Mouse (Mus musculus) thymus, adult 2 months (tissue): ENCODE data around the gene Gstp2. TPM values are rescaled to one million over a fixed set of nuclear protein-coding genes. Genes with fewer than 3 reads are reported as not detected.
A peak's percentile ranks its signal among the peaks of the same experiment; 100 is the strongest.
"Not testable (repeated sequence)": the region's sequence is repeated elsewhere in the genome, so short reads cannot be mapped to it uniquely, and the experiment has no call there.

Experiments
- DNase-seq: peaks from one replicate; pipeline ENCODE4 v3.0.0; 2021
- H3K27ac ChIP-seq: fragments of 200-500 bp; 2 replicates; pipeline ENCODE4 v1.5.1; 2012; ENCODE audit warnings: low read length, control low read depth; ENCODE audit not compliant: control insufficient read depth, insufficient read depth
- H3K27me3 ChIP-seq: fragments of 200-500 bp; 2 replicates; pipeline ENCODE4 v1.6.1; 2012; ENCODE audit warnings: mild to moderate bottlenecking, low read length, moderate library complexity, mixed read lengths; ENCODE audit not compliant: control insufficient read depth, insufficient read depth
- H3K36me3 ChIP-seq: fragments of 200-500 bp; 2 replicates; pipeline ENCODE4 v1.6.1; 2012; ENCODE audit warnings: mild to moderate bottlenecking, low read length, moderate library complexity; ENCODE audit not compliant: control insufficient read depth, insufficient read depth
- H3K4me1 ChIP-seq: fragments of 200-500 bp; replicated peaks from 2 replicates; pipeline ENCODE4 v1.6.1; 2012; ENCODE audit warnings: low read length; ENCODE audit not compliant: control insufficient read depth, insufficient read depth
- H3K4me3 ChIP-seq: fragments of 200-500 bp; 2 replicates; pipeline ENCODE4 v1.5.1; 2012; ENCODE audit warnings: mild to moderate bottlenecking, low read length, control low read depth, moderate library complexity; ENCODE audit not compliant: control insufficient read depth, insufficient read depth
- CTCF ChIP-seq: fragments of 200-500 bp; IDR thresholded peaks from 2 replicates; pipeline ENCODE4 v1.5.1; 2012; ENCODE audit warnings: mild to moderate bottlenecking, control low read depth, low read length, moderate library complexity, borderline replicate concordance; ENCODE audit not compliant: control insufficient read depth, poor library complexity, insufficient read depth; ENCODE audit errors: extremely low read depth
- POLR2A ChIP-seq: fragments of 200-500 bp; IDR thresholded peaks from 2 replicates; pipeline ENCODE4 v1.6.1; 2012; ENCODE audit warnings: mild to moderate bottlenecking, low read length, control low read depth, moderate library complexity; ENCODE audit not compliant: control insufficient read depth, poor library complexity, insufficient read depth; ENCODE audit errors: extremely low read depth
- WGBS: fragments of 180-500 bp; shearing (Covaris S2); methylation state at CpG from one replicate; pipeline ENCODE4 v1.1.7; 2018; 5-methylcytosine and 5-hydroxymethylcytosine counted together
- polyA plus RNA-seq: library from polyadenylated mRNA; depleted of rRNA; stranded (reverse); fragments of >200 nt; gene quantifications from 2 replicates; pipeline ENCODE4 v1.2.3, GENCODE M21; 2012

Gene Gstp2
- polyA plus RNA-seq, 1 experiment = 48.8 TPM

- Histone ChIP-seq H3K4me3 (peak within 1 kb of the TSS; percentile 61), H3K27ac (no peak within 1 kb of the TSS), H3K27me3 (no peaks in the 10 kb centered on the region), H3K36me3 (no peaks in the 10 kb centered on the region), H3K4me1 (peaks cover 16% of the 10 kb centered on the region)
- TF ChIP-seq CTCF (peak; percentile 27; the same call in 1 of the 2 replicates), POLR2A (peak; percentile 77)
- WGBS = under 1% methylated on average over 26 of the region's 26 CpGs
- DNase-seq = peak; percentile 88
These were observed 8.0 kb downstream of the Gstp2 start, which contains the start of gene Gstp1 for GRCm38 (mm10) chr19:4037788-4038232. Gene Gstp1 (minus strand): TSS chr19:4037985.

GRCm38 (mm10) chr19:4037154-4037787, 8.6 kb downstream of the Gstp2 start:
- WGBS = 27% methylated on average over 7 of the region's 8 CpGs
- H3K4me1 ChIP-seq = peaks cover 16% of the 10 kb centered on the region

GRCm38 (mm10) chr19:4036327-4037045, 9.3 kb downstream of the Gstp2 start:
- Histone ChIP-seq H3K27me3 (no peaks in the 10 kb centered on the region), H3K36me3 (no peaks in the 10 kb centered on the region), H3K4me1 (peaks cover 16% of the 10 kb centered on the region), H3K27ac (no peak overlapping the region), H3K4me3 (no peak overlapping the region)
- no peak for DNase-seq
- 75% methylated on average over 12 of the region's 12 CpGs for WGBS
- TF ChIP-seq CTCF (no peak), POLR2A (no peak)

More at GRCm38 (mm10) chr19:4037154-4037787, 8.6 kb downstream of the Gstp2 start:
- not testable (repeated sequence) for H3K27ac ChIP-seq, H3K36me3 ChIP-seq, DNase-seq, H3K27me3 ChIP-seq
- H3K4me3 ChIP-seq = peak overlapping the region; percentile 61

GRCm38 (mm10) chr19:4033742-4034141, 12.1 kb downstream of the Gstp2 start:
- Histone ChIP-seq H3K4me3 (no peak overlapping the region), H3K36me3 (no peaks in the 10 kb centered on the region), H3K27ac (no peak overlapping the region), H3K4me1 (peaks cover 13% of the 10 kb centered on the region), H3K27me3 (no peaks in the 10 kb centered on the region)
- TF ChIP-seq CTCF (no peak), POLR2A (no peak)
- no peak for DNase-seq
- WGBS = 83% methylated on average over 5 of the region's 5 CpGs

- Histone ChIP-seq H3K27me3 (no peaks in the 10 kb centered on the region), H3K4me1 (peaks cover 12% of the 10 kb centered on the region), H3K4me3 (no peak overlapping the region), H3K27ac (no peak overlapping the region), H3K36me3 (no peaks in the 10 kb centered on the region)
- TF ChIP-seq POLR2A = no peak
- no peak for TF ChIP-seq CTCF
- WGBS = 90% methylated on average over 3 of the region's 3 CpGs
- DNase-seq = no peak
These were observed 12.5 kb downstream of the Gstp2 start for GRCm38 (mm10) chr19:4033298-4033697.

GRCm38 (mm10) chr19:4032668-4033067, 13.2 kb downstream of the Gstp2 start:
- no peaks in the 10 kb centered on the region for H3K27me3 ChIP-seq
- no peak for DNase-seq
- H3K4me3 ChIP-seq = no peak overlapping the region
- no peak overlapping the region for H3K27ac ChIP-seq
- H3K4me1 ChIP-seq = peaks cover 11% of the 10 kb centered on the region; the same call in 1 of the 2 replicates
- H3K36me3 ChIP-seq = no peaks in the 10 kb centered on the region
- 89% methylated on average over 7 of the region's 7 CpGs for WGBS
- TF ChIP-seq POLR2A = no peak
- TF ChIP-seq CTCF = no peak
